Mouse (Mus musculus) C2C12 (cell line): Measurements from ENCODE around the gene Cdk19. TPM values are rescaled to one million over a fixed set of nuclear protein-coding genes. Genes with fewer than 3 reads are reported as not detected.

ENCODE experiments used
- H3K27me3 ChIP-seq: one replicate; pipeline ENCODE4 v1.6.1; 2011; ENCODE audit not compliant: control insufficient read depth, insufficient read depth, insufficient read length
- H3K36me3 ChIP-seq: one replicate; pipeline ENCODE4 v1.6.1; 2011; ENCODE audit not compliant: control insufficient read depth, insufficient read depth
- H3K4me3 ChIP-seq: one replicate; pipeline ENCODE4 v1.5.1; 2011; ENCODE audit warnings: mild to moderate bottlenecking, control low read depth; ENCODE audit not compliant: poor library complexity, insufficient read depth, severe bottlenecking
- H3K79me2 ChIP-seq: one replicate; pipeline ENCODE4 v1.6.1; 2011; ENCODE audit not compliant: control insufficient read depth, insufficient read depth
- H3K79me3 ChIP-seq: one replicate; pipeline ENCODE4 v1.6.1; 2011; ENCODE audit warnings: low read depth, control low read depth
- H3ac ChIP-seq: one replicate; pipeline ENCODE3; 2011; ENCODE audit warnings: low read depth; ENCODE audit not compliant: control insufficient read depth, insufficient read length
- CEBPB ChIP-seq: IDR thresholded peaks from one replicate; pipeline ENCODE4 v1.6.1; 2011; ENCODE audit warnings: low read depth, mild to moderate bottlenecking, control low read depth, moderate library complexity
- CTCF ChIP-seq: IDR thresholded peaks from one replicate; pipeline ENCODE4 v1.5.1; 2011; ENCODE audit not compliant: control insufficient read depth, insufficient read depth, insufficient read length
- FOSL1 ChIP-seq: IDR thresholded peaks from one replicate; pipeline ENCODE4 v1.8.0; 2011; ENCODE audit warnings: mild to moderate bottlenecking, low read length; ENCODE audit not compliant: poor library complexity, insufficient read depth, severe bottlenecking
- MAX ChIP-seq: IDR thresholded peaks from one replicate; pipeline ENCODE4 v1.6.1; 2011; ENCODE audit warnings: mild to moderate bottlenecking, control low read depth
- MYOD1 ChIP-seq: IDR thresholded peaks from one replicate; pipeline ENCODE4 v1.6.1; 2011; ENCODE audit warnings: low read depth; ENCODE audit not compliant: control insufficient read depth, insufficient read length
- MYOG ChIP-seq: IDR thresholded peaks from one replicate; pipeline ENCODE4 v1.6.1; 2011; ENCODE audit not compliant: control insufficient read depth, insufficient read length; ENCODE audit errors: extremely low read depth
- USF1 ChIP-seq: IDR thresholded peaks from one replicate; pipeline ENCODE4 v1.6.1; 2011; ENCODE audit warnings: low read depth, mild to moderate bottlenecking, control low read depth, moderate library complexity
- polyA plus RNA-seq: library from polyadenylated mRNA; unstranded; fragments of >200 nt; fragmentation: generic; extraction: Trizol; gene quantifications from one replicate; pipeline ENCODE4 v1.2.1, GENCODE M21; 2012; ENCODE audit warnings: missing spikeins

The Cdk19 gene
- polyA plus RNA-seq, 1 experiment = 3.9 TPM

DNA sequence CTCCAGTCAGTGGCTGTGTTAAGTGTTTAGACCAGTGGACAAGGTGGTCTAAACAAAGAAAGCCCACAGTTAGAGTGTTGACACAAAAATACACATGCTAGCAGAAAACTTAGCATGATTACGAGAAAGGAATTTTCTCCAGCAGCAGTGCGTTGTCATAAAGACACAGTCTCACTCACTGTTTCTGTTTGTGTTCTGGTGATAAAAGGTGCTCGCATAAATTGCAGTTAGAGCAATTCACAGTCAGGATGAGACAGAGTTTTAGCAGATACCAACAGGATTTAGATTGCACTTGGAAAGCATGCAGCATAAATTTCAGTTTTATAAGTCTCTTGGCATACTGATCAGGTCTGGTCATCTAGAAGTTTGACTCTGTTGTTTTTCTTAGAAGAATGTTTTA, 59.5 kb downstream of the Cdk19 start:
- no peak overlapping the region for H3K4me3 ChIP-seq
- H3K79me2 ChIP-seq = no peaks in the 10 kb centered on the region
- no peak overlapping the region for H3ac ChIP-seq
- no peak for TF ChIP-seq CEBPB
- TF ChIP-seq MYOD1 = no peak
- TF ChIP-seq FOSL1 = no peak
- TF ChIP-seq MYOG = no peak
- no peak for TF ChIP-seq CTCF
- TF ChIP-seq USF1 = no peak
- TF ChIP-seq MAX = no peak
- no peaks in the 10 kb centered on the region for H3K79me3 ChIP-seq
- no peaks in the 10 kb centered on the region for H3K27me3 ChIP-seq
- H3K36me3 ChIP-seq = no peaks in the 10 kb centered on the region

DNA sequence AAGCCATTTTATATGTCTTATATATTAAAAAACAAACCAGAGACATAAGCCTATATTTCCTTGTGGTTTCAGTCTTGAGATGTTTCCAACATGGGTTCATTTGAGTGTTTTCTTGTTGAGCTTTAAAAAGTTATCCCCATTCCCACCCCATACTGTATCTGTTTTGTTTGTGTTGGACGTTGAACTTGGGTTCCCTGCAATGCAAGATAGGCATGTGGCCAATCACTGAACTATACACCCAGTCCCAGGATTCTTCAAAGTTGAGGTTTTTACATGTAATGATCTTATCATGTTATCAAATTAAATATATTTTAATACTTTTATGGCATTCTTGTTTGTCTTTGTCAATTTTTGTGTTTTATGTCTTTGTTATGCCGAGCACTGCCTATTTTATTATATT, 60.0 kb downstream of the Cdk19 start:
- H3K4me3 ChIP-seq = no peak overlapping the region
- no peaks in the 10 kb centered on the region for H3K79me2 ChIP-seq
- no peaks in the 10 kb centered on the region for H3K79me3 ChIP-seq
- H3K36me3 ChIP-seq = no peaks in the 10 kb centered on the region
- no peaks in the 10 kb centered on the region for H3K27me3 ChIP-seq
- TF ChIP-seq MYOD1 (no peak), MAX (no peak), FOSL1 (no peak), CTCF (no peak), USF1 (no peak), MYOG (no peak), CEBPB (no peak)
- no peak overlapping the region for H3ac ChIP-seq

DNA sequence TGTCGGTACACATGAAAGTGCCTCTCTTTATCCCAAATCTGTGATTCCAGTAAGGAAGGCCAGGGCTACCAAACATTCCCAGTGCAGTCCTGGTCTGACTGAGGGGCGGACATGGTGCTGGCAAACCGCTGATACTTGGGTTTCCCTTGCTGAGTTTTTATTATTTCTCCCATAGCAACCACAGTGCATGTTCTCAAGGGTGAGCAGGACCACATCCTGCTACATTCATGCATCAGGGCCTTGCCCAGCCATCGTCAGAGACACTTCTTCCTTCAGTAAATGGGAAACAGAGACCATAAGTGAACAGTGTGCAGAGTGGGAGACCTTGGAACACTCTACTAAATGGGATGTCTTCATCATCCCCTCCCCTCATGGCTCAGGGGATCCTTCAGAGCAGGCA, 60.9 kb downstream of the Cdk19 start:
- no peak for TF ChIP-seq MAX
- no peak for TF ChIP-seq FOSL1
- no peak for TF ChIP-seq CEBPB
- no peak for TF ChIP-seq MYOG
- TF ChIP-seq USF1 = no peak
- TF ChIP-seq CTCF = no peak
- TF ChIP-seq MYOD1 = no peak

DNA sequence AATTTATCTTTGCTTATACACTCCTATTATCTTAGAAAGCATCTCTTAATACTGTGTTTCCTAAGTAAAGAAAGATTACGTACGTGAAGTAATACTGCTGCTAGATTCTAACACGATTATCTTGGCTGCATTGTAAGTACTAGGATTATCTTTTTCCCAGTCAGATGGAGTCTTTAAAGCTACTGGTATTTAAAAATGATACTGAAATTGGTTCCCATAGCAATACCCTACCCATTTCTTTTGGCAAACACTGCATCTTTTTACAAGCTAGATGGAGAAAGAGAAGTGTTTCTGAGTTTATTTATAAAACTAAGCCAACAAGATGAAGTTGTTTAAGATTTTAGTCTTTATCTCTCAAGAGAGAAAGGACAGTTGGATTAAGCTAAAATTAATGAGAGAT, 67.3 kb downstream of the Cdk19 start:
- no peaks in the 10 kb centered on the region for H3K27me3 ChIP-seq
- H3K79me2 ChIP-seq = no peaks in the 10 kb centered on the region
- no peak overlapping the region for H3ac ChIP-seq
- H3K4me3 ChIP-seq = no peak overlapping the region
- H3K36me3 ChIP-seq = no peaks in the 10 kb centered on the region
- no peak for TF ChIP-seq MAX
- TF ChIP-seq FOSL1 = no peak
- TF ChIP-seq CEBPB = no peak
- TF ChIP-seq MYOG = no peak
- H3K79me3 ChIP-seq = no peaks in the 10 kb centered on the region

More for the DNA sequence above, 60.9 kb downstream of the Cdk19 start:
- H3K79me2 ChIP-seq = no peaks in the 10 kb centered on the region
- H3K36me3 ChIP-seq = no peaks in the 10 kb centered on the region
- H3K4me3 ChIP-seq = no peak overlapping the region
- H3K27me3 ChIP-seq = no peaks in the 10 kb centered on the region
- H3ac ChIP-seq = no peak overlapping the region
- H3K79me3 ChIP-seq = no peaks in the 10 kb centered on the region

DNA sequence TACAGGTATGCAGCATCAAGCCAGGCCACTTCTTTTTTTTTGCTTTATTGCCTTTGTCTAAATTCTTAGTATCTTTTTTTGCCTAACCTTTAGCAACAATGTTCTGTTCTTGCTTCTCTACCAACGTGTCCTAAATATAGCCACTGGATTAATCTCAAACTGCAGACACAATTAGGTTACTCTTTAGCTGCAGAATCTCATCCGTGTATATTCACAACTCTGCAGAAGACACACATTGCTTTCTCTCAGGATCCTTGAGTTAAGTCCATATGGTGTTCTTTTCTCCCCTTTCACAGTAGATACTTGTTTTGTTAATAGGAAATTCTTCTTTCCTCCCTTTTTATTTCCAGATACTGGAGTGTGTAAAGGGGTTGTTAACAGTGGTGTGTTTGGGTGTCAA, 70.0 kb downstream of the Cdk19 start:
- no peaks in the 10 kb centered on the region for H3K27me3 ChIP-seq
- H3K4me3 ChIP-seq = no peak overlapping the region
- no peaks in the 10 kb centered on the region for H3K79me2 ChIP-seq
- H3K79me3 ChIP-seq = no peaks in the 10 kb centered on the region
- H3K36me3 ChIP-seq = no peaks in the 10 kb centered on the region
- TF ChIP-seq MYOD1 (no peak), USF1 (no peak), CTCF (no peak), MYOG (no peak), MAX (no peak), FOSL1 (no peak), CEBPB (no peak)
- no peak overlapping the region for H3ac ChIP-seq

DNA sequence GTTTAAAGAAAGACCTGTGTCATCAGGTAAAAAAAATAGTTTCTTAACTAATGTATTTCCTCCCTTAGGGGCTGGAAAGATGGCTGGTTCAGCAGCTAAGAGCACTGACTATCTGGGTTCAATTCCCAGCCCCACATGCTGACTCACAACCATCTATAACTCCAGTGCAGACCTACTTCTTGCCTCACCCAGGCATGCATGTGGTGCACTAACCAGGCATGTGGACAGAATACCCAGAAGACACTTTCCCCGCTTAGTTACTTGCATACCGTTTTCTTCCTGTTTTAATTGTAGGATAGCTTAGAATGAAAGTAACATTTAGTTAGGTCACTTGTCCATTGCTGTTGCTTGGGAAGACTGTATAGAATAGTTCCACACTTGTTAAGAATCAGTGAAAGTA, 72.0 kb downstream of the Cdk19 start:
- Histone ChIP-seq H3ac (no peak overlapping the region), H3K79me3 (no peaks in the 10 kb centered on the region), H3K4me3 (no peak overlapping the region), H3K27me3 (no peaks in the 10 kb centered on the region), H3K36me3 (no peaks in the 10 kb centered on the region), H3K79me2 (no peaks in the 10 kb centered on the region)
- TF ChIP-seq MAX (no peak), MYOD1 (no peak), MYOG (no peak), CTCF (no peak), USF1 (no peak), CEBPB (no peak), FOSL1 (no peak)
